Mouse (Mus musculus) CD8-positive naive resting alpha-beta T cell, adult 2 months (primary cell): ENCODE data around the gene Creg2.
"Not testable (repeated sequence)": the region's sequence is repeated elsewhere in the genome, so short reads cannot be mapped to it uniquely, and the experiment has no call there.

ENCODE experiments used
- DNase-seq, 2 experiments: peaks; one replicate each; pipeline ENCODE4 v3.0.0; 2022; ENCODE audit warnings: low read depth in 2 of 2, low spot score in 2 of 2

Gene Creg2

GRCm38 (mm10) chr1:39598726-39599125, 52.5 kb downstream of the Creg2 start:
- no peak for DNase-seq

GRCm38 (mm10) chr1:39597135-39597534, 54.1 kb downstream of the Creg2 start:
- not testable (repeated sequence) for DNase-seq

- no peak for DNase-seq
Observed at GRCm38 (mm10) chr1:39593836-39594235, 57.4 kb downstream of the Creg2 start.

GRCm38 (mm10) chr1:39592090-39592489, 59.2 kb downstream of the Creg2 start:
- DNase-seq: no peak

- not testable (repeated sequence) for DNase-seq
Observed at GRCm38 (mm10) chr1:39591557-39591956, 59.7 kb downstream of the Creg2 start.

- no peak for DNase-seq
Observed at GRCm38 (mm10) chr1:39590193-39590592, 61.1 kb downstream of the Creg2 start.

- DNase-seq: no peak
Observed at GRCm38 (mm10) chr1:39585416-39585815, 65.9 kb downstream of the Creg2 start.

- no peak for DNase-seq
Observed at GRCm38 (mm10) chr1:39583173-39583572, 68.1 kb downstream of the Creg2 start.

GRCm38 (mm10) chr1:39581215-39581614, 70.1 kb downstream of the Creg2 start:
- no peak for DNase-seq

GRCm38 (mm10) chr1:39579139-39579538, 72.1 kb downstream of the Creg2 start:
- DNase-seq: no peak

- DNase-seq: no peak
Observed at GRCm38 (mm10) chr1:39578446-39578845, 72.8 kb downstream of the Creg2 start.

- DNase-seq: peak; percentile 98
Observed at GRCm38 (mm10) chr1:39577253-39577705, 74.0 kb downstream of the Creg2 start, which contains the start of gene Rnf149. Rnf149 (minus strand) TSS chr1:39577405.

- DNase-seq: peak in 1 of 2 experiments; percentile 60
Observed at GRCm38 (mm10) chr1:39576431-39577243, 74.6 kb downstream of the Creg2 start.

GRCm38 (mm10) chr1:39575778-39576375, 75.4 kb downstream of the Creg2 start:
- no peak for DNase-seq

- DNase-seq: no peak
Observed at GRCm38 (mm10) chr1:39573890-39574289, 77.4 kb downstream of the Creg2 start.

GRCm38 (mm10) chr1:39571653-39572052, 79.6 kb downstream of the Creg2 start:
- no peak for DNase-seq
